Mouse (Mus musculus): ENCODE measurements around the gene Pon3. TPM values are rescaled to one million over a fixed set of nuclear protein-coding genes. Genes with fewer than 3 reads are reported as not detected.

The Pon3 gene
- total and polyA plus RNA-seq, 2 experiments from 2014 or later = 4.1 to 5.8 TPM

- DNase-seq (ENCODE audit: low spot score) (no peak), ATAC-seq (no peak)
- Histone ChIP-seq H3K9ac (replicated peaks; ENCODE audit: low read length) (no peak overlapping the region), H3K27me3 (ENCODE audit: insufficient read depth, low read length) (no peaks in the 10 kb centered on the region), H3K9me3 (ENCODE audit: low read length) (no peaks in the 10 kb centered on the region), H3K27ac (no peak overlapping the region), H3K4me1 (ENCODE audit: insufficient read depth, low read length) (peaks cover 7% of the 10 kb centered on the region), H3K4me2 (ENCODE audit: low read depth, low read length) (no peak overlapping the region), H3K36me3 (ENCODE audit: insufficient read depth, low read length) (no peaks in the 10 kb centered on the region), H3K4me3 (ENCODE audit: low read length) (no peak overlapping the region)
- 88% methylated on average over 10 of the region's 10 CpGs for WGBS
- TF ChIP-seq CTCF (IDR thresholded peaks at IDR 0.05; ENCODE audit: low read depth) = no peak
Observed at GRCm38 (mm10) chr6:5174179-5174812, 81.8 kb downstream of the Pon3 start.

GRCm38 (mm10) chr6:5172571-5172970, 83.5 kb downstream of the Pon3 start:
- DNase-seq (ENCODE audit: low spot score) (no peak), ATAC-seq (no peak)
- TF ChIP-seq CTCF (IDR thresholded peaks at IDR 0.05; ENCODE audit: low read depth) = no peak
- Histone ChIP-seq H3K4me2 (ENCODE audit: low read depth, low read length) (no peak overlapping the region), H3K4me1 (ENCODE audit: insufficient read depth, low read length) (no peaks in the 10 kb centered on the region), H3K27me3 (ENCODE audit: insufficient read depth, low read length) (no peaks in the 10 kb centered on the region), H3K4me3 (ENCODE audit: low read length) (no peak overlapping the region), H3K9ac (replicated peaks; ENCODE audit: low read length) (no peak overlapping the region), H3K9me3 (ENCODE audit: low read length) (no peaks in the 10 kb centered on the region), H3K36me3 (ENCODE audit: insufficient read depth, low read length) (no peaks in the 10 kb centered on the region), H3K27ac (no peak overlapping the region)
- WGBS = 58% methylated on average over 9 of the region's 9 CpGs

DNA sequence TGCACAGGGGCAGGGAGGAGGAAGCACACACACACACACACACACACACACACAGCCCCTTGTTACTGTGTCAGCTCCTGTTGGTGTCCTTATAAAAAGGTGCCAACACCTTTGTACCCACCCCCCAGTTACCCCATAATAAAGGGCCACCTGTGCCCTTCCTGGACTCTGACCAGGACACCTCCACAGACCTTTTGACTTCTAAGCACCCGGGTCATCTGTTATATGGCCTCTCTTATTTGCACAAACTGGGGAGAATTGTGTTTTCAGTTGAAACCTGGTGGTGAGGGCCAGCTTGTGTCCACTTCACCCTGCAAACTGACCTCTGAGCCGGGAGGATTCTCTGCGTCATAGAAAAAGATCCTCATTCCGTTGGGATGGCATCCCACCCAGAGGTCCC, 84.7 kb downstream of the Pon3 start:
- H3K4me1 ChIP-seq (ENCODE audit: insufficient read depth, low read length) = no peaks in the 10 kb centered on the region
- H3K9ac ChIP-seq (replicated peaks; ENCODE audit: low read length) = no peak overlapping the region
- no peaks in the 10 kb centered on the region for H3K36me3 ChIP-seq (ENCODE audit: insufficient read depth, low read length)
- no peak for TF ChIP-seq CTCF (IDR thresholded peaks at IDR 0.05; ENCODE audit: low read depth)
- no peaks in the 10 kb centered on the region for H3K27me3 ChIP-seq (ENCODE audit: insufficient read depth, low read length)
- no peaks in the 10 kb centered on the region for H3K9me3 ChIP-seq (ENCODE audit: low read length)
- ATAC-seq = no peak
- H3K27ac ChIP-seq = no peak overlapping the region
- no peak for DNase-seq (ENCODE audit: low spot score)
- 82% methylated on average over 4 of the region's 4 CpGs for WGBS
- no peak overlapping the region for H3K4me3 ChIP-seq (ENCODE audit: low read length)
- no peak overlapping the region for H3K4me2 ChIP-seq (ENCODE audit: low read depth, low read length)

Other genes with a start within 250 kb of the Pon3 start
- 0.18 and 0.21 TPM in 2 replicates for gene Pon1, start 62.3 kb downstream of the Pon3 start, total RNA-seq (2014; rRNA removed)
- 0.96 and 1.1 TPM in 2 replicates for gene Pon1, start 62.3 kb downstream of the Pon3 start, polyA plus RNA-seq (2015; fragmentation: Nextera tagmentation; extraction: Ambion mirVana)
- gene Pon2, start 42.2 kb upstream of the Pon3 start, total RNA-seq (2014; rRNA removed) = 17.9 TPM in 2 replicates
- 50.4 and 56.2 TPM in 2 replicates for gene Pon2, start 42.2 kb upstream of the Pon3 start, polyA plus RNA-seq (2015; fragmentation: Nextera tagmentation; extraction: Ambion mirVana)
- 8.3 and 10.6 TPM in 2 replicates for gene Asb4, start 127.1 kb upstream of the Pon3 start, total RNA-seq (2014; rRNA removed)
- 13.7 and 16.3 TPM in 2 replicates for gene Asb4, start 127.1 kb upstream of the Pon3 start, polyA plus RNA-seq (2015; fragmentation: Nextera tagmentation; extraction: Ambion mirVana)
- 1.8 and 4.7 TPM in 2 replicates for gene Pdk4, start 240.0 kb upstream of the Pon3 start, total RNA-seq (2014; rRNA removed)
- gene Pdk4, start 240.0 kb upstream of the Pon3 start, polyA plus RNA-seq (2015; fragmentation: Nextera tagmentation; extraction: Ambion mirVana) = 2.5 and 4.5 TPM in 2 replicates

Measured in hindbrain, postnatal 0 days (tissue).